Mouse (Mus musculus): ENCODE measurements at regions not wholly inside any gene's neighbourhood (a gene's known extent, or its start where the extent isn't known, plus 50 kb on each side); places are given as distances from the start of the nearest gene placed in this dataset.

DNA sequence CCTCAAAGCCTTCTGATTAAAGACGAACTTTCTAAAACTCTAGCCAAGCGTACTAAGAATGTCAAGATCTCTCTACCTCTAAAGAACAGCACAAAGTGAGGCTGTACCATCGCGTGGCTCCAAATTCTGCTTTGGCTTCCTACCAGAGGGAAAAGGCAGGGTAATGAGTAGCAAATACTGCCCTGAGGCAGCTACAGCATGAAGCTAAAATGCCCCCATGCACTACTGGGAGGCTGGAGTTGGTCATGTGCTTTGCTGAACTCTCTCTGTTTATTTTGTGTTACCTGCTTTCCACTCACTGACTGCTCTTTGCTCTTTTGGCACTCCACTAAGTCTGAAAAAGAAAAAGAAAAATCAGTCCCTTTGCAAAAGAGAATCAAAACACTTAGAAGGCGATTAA, 201.1 kb upstream of the Cpeb2 start:
- TF ChIP-seq POLR2A (IDR thresholded peaks at IDR 0.05; ENCODE audit: control insufficient read depth, low read depth, low read length) (no peak), CTCF (IDR thresholded peaks at IDR 0.05; ENCODE audit: control insufficient read depth, insufficient read depth, insufficient replicate concordance, low read depth, low read length) (no peak)

Data from testis, adult 2 months (tissue).